Mouse (Mus musculus) yolk sac, embryonic 10.5 days (tissue): ENCODE results near the gene B3galt5.
"Not testable (repeated sequence)": the region's sequence is repeated elsewhere in the genome, so short reads cannot be mapped to it uniquely, and the experiment has no call there.

Experiments
- DNase-seq: peaks from one replicate; pipeline ENCODE4 v3.0.0-alpha.2; 2017; ENCODE audit warnings: low spot score

B3galt5 gene

GRCm38 (mm10) chr16:96271736-96272135 lies 36.1 kb downstream of the B3galt5 start:
- no peak for DNase-seq

- no peak for DNase-seq
Observed at GRCm38 (mm10) chr16:96272929-96273619, 37.5 kb downstream of the B3galt5 start.

- no peak for DNase-seq
Observed at GRCm38 (mm10) chr16:96276596-96276995, 41.0 kb downstream of the B3galt5 start.

- DNase-seq: no peak
Observed at GRCm38 (mm10) chr16:96278491-96279224, 43.1 kb downstream of the B3galt5 start.

GRCm38 (mm10) chr16:96280719-96281605 lies 45.4 kb downstream of the B3galt5 start:
- DNase-seq: peak; percentile 18

- DNase-seq: no peak
Observed at GRCm38 (mm10) chr16:96282566-96282965, 47.0 kb downstream of the B3galt5 start.

- no peak for DNase-seq
Observed at GRCm38 (mm10) chr16:96291885-96292284, 56.3 kb downstream of the B3galt5 start.

- no peak for DNase-seq
Observed at GRCm38 (mm10) chr16:96292530-96293173, 57.1 kb downstream of the B3galt5 start.

- no peak for DNase-seq
Observed at GRCm38 (mm10) chr16:96298075-96298474, 62.5 kb downstream of the B3galt5 start.

- DNase-seq: no peak
Observed at GRCm38 (mm10) chr16:96298574-96298973, 63.0 kb downstream of the B3galt5 start.

GRCm38 (mm10) chr16:96303356-96303755 lies 67.8 kb downstream of the B3galt5 start:
- DNase-seq: no peak

GRCm38 (mm10) chr16:96304438-96304837 lies 68.8 kb downstream of the B3galt5 start:
- no peak for DNase-seq

GRCm38 (mm10) chr16:96306905-96307304 lies 71.3 kb downstream of the B3galt5 start:
- no peak for DNase-seq

GRCm38 (mm10) chr16:96317803-96318202 lies 82.2 kb downstream of the B3galt5 start:
- DNase-seq: no peak

- DNase-seq: no peak
Observed at GRCm38 (mm10) chr16:96322739-96323138, 87.1 kb downstream of the B3galt5 start.

- no peak for DNase-seq
Observed at GRCm38 (mm10) chr16:96323166-96323565, 87.6 kb downstream of the B3galt5 start.

GRCm38 (mm10) chr16:96326110-96326999 lies 90.8 kb downstream of the B3galt5 start:
- no peak for DNase-seq

GRCm38 (mm10) chr16:96327251-96327650 lies 91.7 kb downstream of the B3galt5 start:
- DNase-seq: not testable (repeated sequence)

- no peak for DNase-seq
Observed at GRCm38 (mm10) chr16:96339570-96339969, 104.0 kb downstream of the B3galt5 start.

GRCm38 (mm10) chr16:96341269-96341668 lies 105.7 kb downstream of the B3galt5 start:
- DNase-seq: no peak

GRCm38 (mm10) chr16:96341945-96342344 lies 106.3 kb downstream of the B3galt5 start:
- DNase-seq: no peak
